Mouse (Mus musculus) spleen, postnatal 36 days (tissue): ENCODE measurements around the gene Kmt2b.

Experiments used
- DNase-seq, 2 experiments: peaks; one replicate each; pipeline ENCODE4 v3.0.0; 2022; ENCODE audit warnings: low spot score in 2 of 2, mixed read lengths in 1 of 2

Kmt2b gene

GRCm38 (mm10) chr7:30588676-30589434, at the start of gene Kmt2b:
Kmt2b (minus strand) TSS chr7:30588726.
- peak; percentile 97 to 98 for DNase-seq

GRCm38 (mm10) chr7:30636395-30636794, 47.9 kb upstream of the Kmt2b start:
- DNase-seq = no peak

- no peak for DNase-seq
Observed at GRCm38 (mm10) chr7:30635752-30636151, 47.2 kb upstream of the Kmt2b start, which contains the start of gene Etv2. Etv2 (minus strand) TSS chr7:30635852.

- peak; percentile 34 to 37 for DNase-seq
Observed at GRCm38 (mm10) chr7:30634621-30635020, 46.1 kb upstream of the Kmt2b start.

GRCm38 (mm10) chr7:30633762-30634412, 45.4 kb upstream of the Kmt2b start:
- DNase-seq = no peak

- DNase-seq = no peak
Observed at GRCm38 (mm10) chr7:30629013-30629412, 40.5 kb upstream of the Kmt2b start.

GRCm38 (mm10) chr7:30626647-30627046, 38.1 kb upstream of the Kmt2b start:
- no peak for DNase-seq

GRCm38 (mm10) chr7:30625530-30626384, 37.2 kb upstream of the Kmt2b start, which contains the start of gene Cox6b1:
Cox6b1 (minus strand) TSS chr7:30626151.
- DNase-seq = peak; percentile 84 to 86

GRCm38 (mm10) chr7:30619202-30619601, 30.7 kb upstream of the Kmt2b start:
- no peak for DNase-seq

GRCm38 (mm10) chr7:30618658-30619057, 30.1 kb upstream of the Kmt2b start:
- no peak for DNase-seq

- DNase-seq = no peak
Observed at GRCm38 (mm10) chr7:30615049-30615760, 26.7 kb upstream of the Kmt2b start.

GRCm38 (mm10) chr7:30614454-30614853, 25.9 kb upstream of the Kmt2b start:
- no peak for DNase-seq

GRCm38 (mm10) chr7:30613529-30614112, 25.1 kb upstream of the Kmt2b start:
- peak; percentile 21 to 43 for DNase-seq

- no peak for DNase-seq
Observed at GRCm38 (mm10) chr7:30612654-30613402, 24.3 kb upstream of the Kmt2b start, which contains the start of gene Upk1a. Upk1a (minus strand) TSS chr7:30612847.

- DNase-seq = no peak
Observed at GRCm38 (mm10) chr7:30610043-30610442, 21.5 kb upstream of the Kmt2b start.

GRCm38 (mm10) chr7:30608476-30608875, 19.9 kb upstream of the Kmt2b start:
- no peak for DNase-seq

- peak; percentile 57 to 64 for DNase-seq
Observed at GRCm38 (mm10) chr7:30607706-30608309, 19.3 kb upstream of the Kmt2b start.

GRCm38 (mm10) chr7:30604944-30605343, 16.4 kb upstream of the Kmt2b start:
- DNase-seq = no peak

- no peak for DNase-seq
Observed at GRCm38 (mm10) chr7:30604424-30604823, 15.9 kb upstream of the Kmt2b start.

GRCm38 (mm10) chr7:30602583-30602982, 14.1 kb upstream of the Kmt2b start:
- no peak for DNase-seq
